In genomic region chr4:137974856-137975432, GRCm38 (mm10) we compare ENCODE assay signal across 7 mouse cellular contexts. TPM values are rescaled to one million over a fixed set of nuclear protein-coding genes. Genes with fewer than 3 reads are reported as not detected.
A peak's percentile ranks its signal among the peaks of the same experiment; 100 is the strongest.
DNase-seq lines count a peak whose midpoint lies in the region; ATAC-seq and TF ChIP-seq lines count a peak whose summit lies in the region.
"Not testable (repeated sequence)": the region's sequence is repeated elsewhere in the genome, so short reads cannot be mapped to it uniquely, and the experiment has no call there.

No protein-coding gene starts in this region.

- H3K36me3 ChIP-seq in forebrain, embryonic 12.5 days (replicated peaks); forebrain, postnatal 0 days (ENCODE audit: insufficient read depth); heart, embryonic 15.5 days; hindbrain, embryonic 14.5 days (replicated peaks; ENCODE audit: control insufficient read depth, insufficient read depth); lung, embryonic 15.5 days; midbrain, embryonic 13.5 days; neural tube, embryonic 11.5 days (ENCODE audit: control insufficient read depth, insufficient read depth, low read length): not testable (repeated sequence)

- no CpG with 5 or more reads among the region's 11 CpGs for WGBS in forebrain, embryonic 12.5 days
- WGBS in forebrain, postnatal 0 days = no CpG with 5 or more reads among the region's 11 CpGs
- WGBS in heart, embryonic 15.5 days = no CpG with 5 or more reads among the region's 11 CpGs
- whole genome bisulfite sequencing in hindbrain, embryonic 14.5 days = no CpG with 5 or more reads among the region's 11 CpGs
- no CpG with 5 or more reads among the region's 11 CpGs for WGBS in lung, embryonic 15.5 days
- no CpG with 5 or more reads among the region's 11 CpGs for WGBS in midbrain, embryonic 13.5 days
- no CpG with 5 or more reads among the region's 11 CpGs for WGBS in neural tube, embryonic 11.5 days

- not testable (repeated sequence) for H3K4me2 ChIP-seq in forebrain, embryonic 12.5 days; forebrain, postnatal 0 days (ENCODE audit: low read depth); heart, embryonic 15.5 days; hindbrain, embryonic 14.5 days (replicated peaks); lung, embryonic 15.5 days; midbrain, embryonic 13.5 days (replicated peaks); neural tube, embryonic 11.5 days (ENCODE audit: low read depth)

- peak; percentile 65 for ATAC-seq in forebrain, embryonic 12.5 days (ENCODE audit: low FRiP score)
- ATAC-seq in forebrain, postnatal 0 days = peak; percentile 53
- ATAC-seq in heart, embryonic 15.5 days (replicated peaks; ENCODE audit: insufficient number of reproducible peaks, insufficient read depth, low FRiP score, low read depth) = 0 out of 2 replicates have a peak, but pooled peaks have one; percentile 22
- 0 out of 2 replicates have a peak, but pooled peaks have one; percentile 39 for ATAC-seq in hindbrain, embryonic 14.5 days (ENCODE audit: low FRiP score)
- ATAC-seq in lung, embryonic 15.5 days (ENCODE audit: borderline replicate concordance, extremely low read depth, low FRiP score, low TSS enrichment) = peak; percentile 21; the same call in 1 of the 2 replicates
- ATAC-seq in midbrain, embryonic 13.5 days = peak; percentile 61
- ATAC-seq in neural tube, embryonic 11.5 days (ENCODE audit: insufficient read depth, low FRiP score, low TSS enrichment) = peak; percentile 63; the same call in 1 of the 2 replicates

- H3K27me3 ChIP-seq in forebrain, embryonic 12.5 days; forebrain, postnatal 0 days (ENCODE audit: insufficient read depth, low read length); heart, embryonic 15.5 days; hindbrain, embryonic 14.5 days (ENCODE audit: control insufficient read depth, insufficient read depth, low read length); lung, embryonic 15.5 days; midbrain, embryonic 13.5 days; neural tube, embryonic 11.5 days (ENCODE audit: control insufficient read depth, insufficient read depth, low read length): not testable (repeated sequence)

- DNase-seq in forebrain, postnatal 0 days; hindbrain, embryonic 14.5 days (ENCODE audit: low spot score); neural tube, embryonic 11.5 days (ENCODE audit: low spot score): not testable (repeated sequence)

- not testable (repeated sequence) for H3K4me1 ChIP-seq in forebrain, embryonic 12.5 days; forebrain, postnatal 0 days (ENCODE audit: insufficient read depth); heart, embryonic 15.5 days (replicated peaks); hindbrain, embryonic 14.5 days (replicated peaks; ENCODE audit: control insufficient read depth, insufficient read depth, low read length); lung, embryonic 15.5 days; midbrain, embryonic 13.5 days (replicated peaks); neural tube, embryonic 11.5 days (ENCODE audit: control insufficient read depth, insufficient read depth, low read length)

- not testable (repeated sequence) for H3K4me3 ChIP-seq in forebrain, embryonic 12.5 days (replicated peaks); forebrain, postnatal 0 days (ENCODE audit: low read depth, low read length); heart, embryonic 15.5 days; hindbrain, embryonic 14.5 days (replicated peaks; ENCODE audit: low read length); lung, embryonic 15.5 days; midbrain, embryonic 13.5 days (replicated peaks); neural tube, embryonic 11.5 days (ENCODE audit: low read depth, low read length)

- H3K9ac ChIP-seq in forebrain, embryonic 12.5 days; forebrain, postnatal 0 days; heart, embryonic 15.5 days; hindbrain, embryonic 14.5 days; lung, embryonic 15.5 days; midbrain, embryonic 13.5 days (replicated peaks); neural tube, embryonic 11.5 days (ENCODE audit: low read length): not testable (repeated sequence)

- TF ChIP-seq CTCF in forebrain, postnatal 0 days (IDR thresholded peaks at IDR 0.05; ENCODE audit: low read depth) = not testable (repeated sequence)

- not testable (repeated sequence) for H3K27ac ChIP-seq in forebrain, embryonic 12.5 days; forebrain, postnatal 0 days (ENCODE audit: low read depth, low read length); heart, embryonic 15.5 days; hindbrain, embryonic 14.5 days; lung, embryonic 15.5 days; midbrain, embryonic 13.5 days; neural tube, embryonic 11.5 days (ENCODE audit: low read depth, low read length)

- not testable (repeated sequence) for H3K9me3 ChIP-seq in forebrain, embryonic 12.5 days; forebrain, postnatal 0 days (ENCODE audit: low read length); heart, embryonic 15.5 days (replicated peaks); hindbrain, embryonic 14.5 days (ENCODE audit: control insufficient read depth, low read length); lung, embryonic 15.5 days; midbrain, embryonic 13.5 days; neural tube, embryonic 11.5 days (ENCODE audit: control insufficient read depth, low read length)

RNA-seq across cellular contexts. Expression of gene Eif4g3, which starts 17.9 kb away (rescaled TPM):
- 58.0 and 60.5 TPM in 2 replicates for polyA plus RNA-seq in forebrain, embryonic 12.5 days (2016; fragmentation: Nextera tagmentation; extraction: Ambion mirVana)
- 61.9 and 67.0 TPM in 2 replicates for total RNA-seq in forebrain, postnatal 0 days (2014; rRNA removed)
- 28.8 and 38.4 TPM in 2 replicates for polyA plus RNA-seq in forebrain, postnatal 0 days (2015; fragmentation: Nextera tagmentation; extraction: Ambion mirVana)
- 17.2 and 20.5 TPM in 2 replicates for polyA plus RNA-seq in heart, embryonic 15.5 days (2015; fragmentation: Nextera tagmentation; extraction: Ambion mirVana)
- polyA plus RNA-seq in hindbrain, embryonic 14.5 days (2014; fragmentation: Nextera tagmentation; extraction: Ambion mirVana) = 59.7 and 65.3 TPM in 2 replicates
- 26.6 and 29.6 TPM in 2 replicates for polyA plus RNA-seq in lung, embryonic 15.5 days (2015; fragmentation: Nextera tagmentation; extraction: Ambion mirVana)
- polyA plus RNA-seq in midbrain, embryonic 13.5 days (2015; fragmentation: Nextera tagmentation; extraction: Ambion mirVana) = 50.1 and 55.5 TPM in 2 replicates
- 51.0 and 55.0 TPM in 2 replicates for polyA plus RNA-seq in neural tube, embryonic 11.5 days (2014; fragmentation: Nextera tagmentation; extraction: Ambion mirVana)
